Mouse (Mus musculus): ENCODE measurements at regions not wholly inside any gene's neighbourhood (a gene's known extent, or its start where the extent isn't known, plus 50 kb on each side); places are given as distances from the start of the nearest gene placed in this dataset.
"Not testable (repeated sequence)": the region's sequence is repeated elsewhere in the genome, so short reads cannot be mapped to it uniquely, and the experiment has no call there.

GRCm38 (mm10) chr1:88752332-88752731 lies 50.3 kb upstream of the Arl4c start:
- DNase-seq (ENCODE audit: low read depth, low spot score): no peak

GRCm38 (mm10) chr1:88756658-88757057 lies 54.6 kb upstream of the Arl4c start:
- DNase-seq (ENCODE audit: low read depth, low spot score): no peak

GRCm38 (mm10) chr1:88757162-88757561 lies 55.1 kb upstream of the Arl4c start:
- no peak for DNase-seq (ENCODE audit: low read depth, low spot score)

GRCm38 (mm10) chr1:88757746-88758145 lies 55.7 kb upstream of the Arl4c start:
- DNase-seq (ENCODE audit: low read depth, low spot score): no peak

GRCm38 (mm10) chr1:88760643-88761042 lies 58.6 kb upstream of the Arl4c start:
- no peak for DNase-seq (ENCODE audit: low read depth, low spot score)

- no peak for DNase-seq (ENCODE audit: low read depth, low spot score)
These were observed 59.1 kb upstream of the Arl4c start for GRCm38 (mm10) chr1:88761121-88761520.

- DNase-seq (ENCODE audit: low read depth, low spot score): no peak
These were observed 61.8 kb upstream of the Arl4c start for GRCm38 (mm10) chr1:88763725-88764364.

- DNase-seq (ENCODE audit: low read depth, low spot score): no peak
These were observed 62.5 kb upstream of the Arl4c start for GRCm38 (mm10) chr1:88764478-88764877.

- DNase-seq (ENCODE audit: low read depth, low spot score): no peak
These were observed 75.0 kb upstream of the Arl4c start for GRCm38 (mm10) chr1:88777009-88777408.

- DNase-seq (ENCODE audit: low read depth, low spot score): no peak
These were observed 78.2 kb upstream of the Arl4c start for GRCm38 (mm10) chr1:88780262-88780661.

GRCm38 (mm10) chr1:88783083-88783482 lies 81.1 kb upstream of the Arl4c start:
- DNase-seq (ENCODE audit: low read depth, low spot score): no peak

GRCm38 (mm10) chr1:88784866-88785620 lies 83.0 kb upstream of the Arl4c start:
- DNase-seq (ENCODE audit: low read depth, low spot score): no peak

- DNase-seq (ENCODE audit: low read depth, low spot score): no peak
These were observed 84.0 kb upstream of the Arl4c start for GRCm38 (mm10) chr1:88786066-88786465.

GRCm38 (mm10) chr1:88790674-88791073 lies 88.7 kb upstream of the Arl4c start:
- no peak for DNase-seq (ENCODE audit: low read depth, low spot score)

GRCm38 (mm10) chr1:88794926-88795325 lies 92.9 kb upstream of the Arl4c start:
- DNase-seq (ENCODE audit: low read depth, low spot score): no peak

GRCm38 (mm10) chr1:88798473-88798872 lies 96.5 kb upstream of the Arl4c start:
- no peak for DNase-seq (ENCODE audit: low read depth, low spot score)

- DNase-seq (ENCODE audit: low read depth, low spot score): no peak
These were observed 96.9 kb upstream of the Arl4c start for GRCm38 (mm10) chr1:88798874-88799273.

- DNase-seq (ENCODE audit: low read depth, low spot score): no peak
These were observed 97.3 kb upstream of the Arl4c start for GRCm38 (mm10) chr1:88799343-88799742.

GRCm38 (mm10) chr1:88799789-88800188 lies 97.8 kb upstream of the Arl4c start:
- no peak for DNase-seq (ENCODE audit: low read depth, low spot score)

GRCm38 (mm10) chr1:88800411-88800810 lies 98.4 kb upstream of the Arl4c start:
- DNase-seq (ENCODE audit: low read depth, low spot score): no peak

GRCm38 (mm10) chr1:88801151-88801550 lies 99.1 kb upstream of the Arl4c start:
- DNase-seq (ENCODE audit: low read depth, low spot score): not testable (repeated sequence)

GRCm38 (mm10) chr1:88806960-88807359 lies 104.9 kb upstream of the Arl4c start:
- DNase-seq (ENCODE audit: low read depth, low spot score): peak; percentile 1

GRCm38 (mm10) chr1:88807901-88808300 lies 105.9 kb upstream of the Arl4c start:
- DNase-seq (ENCODE audit: low read depth, low spot score): no peak
